Mouse (Mus musculus): ENCODE data around the gene Rab14. TPM values are rescaled to one million over a fixed set of nuclear protein-coding genes. Genes with fewer than 3 reads are reported as not detected.

Gene Rab14
- polyA plus RNA-seq, 1 experiment from 2014 or later: 271 TPM

- no peak for DNase-seq (ENCODE audit: low spot score)
- H3K4me1 ChIP-seq (ENCODE audit: control insufficient read depth, insufficient read depth, low read length): no peaks in the 10 kb centered on the region
- ATAC-seq (ENCODE audit: insufficient read depth, low FRiP score, low TSS enrichment): no peak
- H3K4me3 ChIP-seq (ENCODE audit: low read depth, low read length): no peak overlapping the region
- H3K27me3 ChIP-seq (ENCODE audit: control insufficient read depth, insufficient read depth, low read length): no peaks in the 10 kb centered on the region
- no peaks in the 10 kb centered on the region for H3K9me3 ChIP-seq (ENCODE audit: control insufficient read depth, low read length)
- WGBS: 81% methylated on average over 8 of the region's 8 CpGs
- H3K36me3 ChIP-seq (ENCODE audit: control insufficient read depth, insufficient read depth, low read length): no peaks in the 10 kb centered on the region
- no peak overlapping the region for H3K9ac ChIP-seq (ENCODE audit: low read length)
- no peak overlapping the region for H3K27ac ChIP-seq (ENCODE audit: low read depth, low read length)
- H3K4me2 ChIP-seq (ENCODE audit: low read depth): no peak overlapping the region
These were observed 8.2 kb upstream of the Rab14 start for GRCm38 (mm10) chr2:35208931-35209665.

- WGBS: 74% methylated on average over 3 of the region's 3 CpGs
- H3K9me3 ChIP-seq (ENCODE audit: control insufficient read depth, low read length): no peaks in the 10 kb centered on the region
- H3K36me3 ChIP-seq (ENCODE audit: control insufficient read depth, insufficient read depth, low read length): no peaks in the 10 kb centered on the region
- H3K4me1 ChIP-seq (ENCODE audit: control insufficient read depth, insufficient read depth, low read length): no peaks in the 10 kb centered on the region
- no peaks in the 10 kb centered on the region for H3K27me3 ChIP-seq (ENCODE audit: control insufficient read depth, insufficient read depth, low read length)
- no peak overlapping the region for H3K4me2 ChIP-seq (ENCODE audit: low read depth)
- ATAC-seq (ENCODE audit: insufficient read depth, low FRiP score, low TSS enrichment) (no peak), DNase-seq (ENCODE audit: low spot score) (no peak)
- no peak overlapping the region for H3K9ac ChIP-seq (ENCODE audit: low read length)
- no peak overlapping the region for H3K4me3 ChIP-seq (ENCODE audit: low read depth, low read length)
- no peak overlapping the region for H3K27ac ChIP-seq (ENCODE audit: low read depth, low read length)
These were observed 7.1 kb upstream of the Rab14 start for GRCm38 (mm10) chr2:35208054-35208453.

- no peaks in the 10 kb centered on the region for H3K4me1 ChIP-seq (ENCODE audit: control insufficient read depth, insufficient read depth, low read length)
- no peak overlapping the region for H3K4me2 ChIP-seq (ENCODE audit: low read depth)
- H3K27ac ChIP-seq (ENCODE audit: low read depth, low read length): no peak overlapping the region
- ATAC-seq (ENCODE audit: insufficient read depth, low FRiP score, low TSS enrichment) (no peak), DNase-seq (ENCODE audit: low spot score) (no peak)
- no peaks in the 10 kb centered on the region for H3K36me3 ChIP-seq (ENCODE audit: control insufficient read depth, insufficient read depth, low read length)
- no peak overlapping the region for H3K4me3 ChIP-seq (ENCODE audit: low read depth, low read length)
- H3K9ac ChIP-seq (ENCODE audit: low read length): no peak overlapping the region
- no peaks in the 10 kb centered on the region for H3K27me3 ChIP-seq (ENCODE audit: control insufficient read depth, insufficient read depth, low read length)
- WGBS: 88% methylated on average over 3 of the region's 3 CpGs
- no peaks in the 10 kb centered on the region for H3K9me3 ChIP-seq (ENCODE audit: control insufficient read depth, low read length)
These were observed 5.8 kb upstream of the Rab14 start for GRCm38 (mm10) chr2:35206761-35207160.

GRCm38 (mm10) chr2:35203729-35204128 is 2.8 kb upstream of the Rab14 start:
- ATAC-seq (ENCODE audit: insufficient read depth, low FRiP score, low TSS enrichment) (no peak), DNase-seq (ENCODE audit: low spot score) (no peak)
- Histone ChIP-seq H3K4me1 (ENCODE audit: control insufficient read depth, insufficient read depth, low read length) (peaks cover 7% of the 10 kb centered on the region), H3K4me2 (ENCODE audit: low read depth) (no peak overlapping the region), H3K27me3 (ENCODE audit: control insufficient read depth, insufficient read depth, low read length) (no peaks in the 10 kb centered on the region), H3K9ac (ENCODE audit: low read length) (no peak overlapping the region), H3K27ac (ENCODE audit: low read depth, low read length) (no peak overlapping the region), H3K36me3 (ENCODE audit: control insufficient read depth, insufficient read depth, low read length) (no peaks in the 10 kb centered on the region), H3K9me3 (ENCODE audit: control insufficient read depth, low read length) (no peaks in the 10 kb centered on the region), H3K4me3 (ENCODE audit: low read depth, low read length) (no peak overlapping the region)

GRCm38 (mm10) chr2:35199971-35200897 is 686 bp downstream of the Rab14 start:
- Histone ChIP-seq H3K27me3 (ENCODE audit: control insufficient read depth, insufficient read depth, low read length) (no peaks in the 10 kb centered on the region), H3K4me3 (ENCODE audit: low read depth, low read length) (peak overlapping the region; percentile 100), H3K9me3 (ENCODE audit: control insufficient read depth, low read length) (no peaks in the 10 kb centered on the region), H3K36me3 (ENCODE audit: control insufficient read depth, insufficient read depth, low read length) (no peaks in the 10 kb centered on the region), H3K4me1 (ENCODE audit: control insufficient read depth, insufficient read depth, low read length) (peaks cover 9% of the 10 kb centered on the region), H3K9ac (ENCODE audit: low read length) (peak overlapping the region; percentile 99), H3K4me2 (ENCODE audit: low read depth) (peak overlapping the region; percentile 59), H3K27ac (ENCODE audit: low read depth, low read length) (peak overlapping the region; percentile 94)
- peak; percentile 45 for DNase-seq (ENCODE audit: low spot score)
- peak; percentile 66 for ATAC-seq (ENCODE audit: insufficient read depth, low FRiP score, low TSS enrichment)
- 1% methylated on average over 65 of the region's 90 CpGs for WGBS

GRCm38 (mm10) chr2:35199541-35199940 is 1.4 kb downstream of the Rab14 start:
- Histone ChIP-seq H3K36me3 (ENCODE audit: control insufficient read depth, insufficient read depth, low read length) (no peaks in the 10 kb centered on the region), H3K4me3 (ENCODE audit: low read depth, low read length) (peak overlapping the region; percentile 100), H3K4me1 (ENCODE audit: control insufficient read depth, insufficient read depth, low read length) (peaks cover 9% of the 10 kb centered on the region), H3K27ac (ENCODE audit: low read depth, low read length) (no peak overlapping the region), H3K9me3 (ENCODE audit: control insufficient read depth, low read length) (no peaks in the 10 kb centered on the region), H3K9ac (ENCODE audit: low read length) (peak overlapping the region; percentile 99), H3K27me3 (ENCODE audit: control insufficient read depth, insufficient read depth, low read length) (no peaks in the 10 kb centered on the region), H3K4me2 (ENCODE audit: low read depth) (peak overlapping the region; percentile 59)
- 32% methylated on average over 5 of the region's 5 CpGs for WGBS
- ATAC-seq (ENCODE audit: insufficient read depth, low FRiP score, low TSS enrichment) (no peak), DNase-seq (ENCODE audit: low spot score) (no peak)

- Histone ChIP-seq H3K27ac (ENCODE audit: low read depth, low read length) (no peak overlapping the region), H3K4me3 (ENCODE audit: low read depth, low read length) (no peak overlapping the region), H3K27me3 (ENCODE audit: control insufficient read depth, insufficient read depth, low read length) (no peaks in the 10 kb centered on the region), H3K9me3 (ENCODE audit: control insufficient read depth, low read length) (no peaks in the 10 kb centered on the region), H3K36me3 (ENCODE audit: control insufficient read depth, insufficient read depth, low read length) (no peaks in the 10 kb centered on the region; the same call in 1 of the 2 replicates), H3K4me2 (ENCODE audit: low read depth) (no peak overlapping the region), H3K9ac (ENCODE audit: low read length) (no peak overlapping the region), H3K4me1 (ENCODE audit: control insufficient read depth, insufficient read depth, low read length) (peaks cover 9% of the 10 kb centered on the region)
- 94% methylated on average over 6 of the region's 6 CpGs for WGBS
- ATAC-seq (ENCODE audit: insufficient read depth, low FRiP score, low TSS enrichment) (no peak), DNase-seq (ENCODE audit: low spot score) (no peak)
These were observed 5.0 kb downstream of the Rab14 start for GRCm38 (mm10) chr2:35195626-35196544.

GRCm38 (mm10) chr2:35193976-35194375 is 6.9 kb downstream of the Rab14 start:
- H3K4me2 ChIP-seq (ENCODE audit: low read depth): no peak overlapping the region
- H3K9me3 ChIP-seq (ENCODE audit: control insufficient read depth, low read length): no peaks in the 10 kb centered on the region
- no peak overlapping the region for H3K9ac ChIP-seq (ENCODE audit: low read length)
- no peak for ATAC-seq (ENCODE audit: insufficient read depth, low FRiP score, low TSS enrichment)
- DNase-seq (ENCODE audit: low spot score): no peak
- H3K4me3 ChIP-seq (ENCODE audit: low read depth, low read length): no peak overlapping the region
- no peak overlapping the region for H3K27ac ChIP-seq (ENCODE audit: low read depth, low read length)
- no peaks in the 10 kb centered on the region for H3K27me3 ChIP-seq (ENCODE audit: control insufficient read depth, insufficient read depth, low read length)
- 90% methylated on average over 1 of the region's 1 CpGs for WGBS
- peaks cover 3% of the 10 kb centered on the region; the same call in 1 of the 2 replicates for H3K4me1 ChIP-seq (ENCODE audit: control insufficient read depth, insufficient read depth, low read length)
- peaks cover under 1% of the 10 kb centered on the region; the same call in 1 of the 2 replicates for H3K36me3 ChIP-seq (ENCODE audit: control insufficient read depth, insufficient read depth, low read length)

All from neural tube, embryonic 11.5 days (tissue).